Mouse (Mus musculus) liver, postnatal 0 days (tissue): ENCODE measurements around the gene Armh3.

Experiments used
- CTCF ChIP-seq: sonication (generic); IDR thresholded peaks from 2 replicates; pipeline ENCODE4 v1.5.1; 2016; ENCODE audit warnings: antibody characterized with exemption, low read depth
- EP300 ChIP-seq: IDR thresholded peaks from 2 replicates; pipeline ENCODE4 v1.6.1; 2016; ENCODE audit warnings: antibody characterized with exemption, low read depth, mild to moderate bottlenecking

DNA sequence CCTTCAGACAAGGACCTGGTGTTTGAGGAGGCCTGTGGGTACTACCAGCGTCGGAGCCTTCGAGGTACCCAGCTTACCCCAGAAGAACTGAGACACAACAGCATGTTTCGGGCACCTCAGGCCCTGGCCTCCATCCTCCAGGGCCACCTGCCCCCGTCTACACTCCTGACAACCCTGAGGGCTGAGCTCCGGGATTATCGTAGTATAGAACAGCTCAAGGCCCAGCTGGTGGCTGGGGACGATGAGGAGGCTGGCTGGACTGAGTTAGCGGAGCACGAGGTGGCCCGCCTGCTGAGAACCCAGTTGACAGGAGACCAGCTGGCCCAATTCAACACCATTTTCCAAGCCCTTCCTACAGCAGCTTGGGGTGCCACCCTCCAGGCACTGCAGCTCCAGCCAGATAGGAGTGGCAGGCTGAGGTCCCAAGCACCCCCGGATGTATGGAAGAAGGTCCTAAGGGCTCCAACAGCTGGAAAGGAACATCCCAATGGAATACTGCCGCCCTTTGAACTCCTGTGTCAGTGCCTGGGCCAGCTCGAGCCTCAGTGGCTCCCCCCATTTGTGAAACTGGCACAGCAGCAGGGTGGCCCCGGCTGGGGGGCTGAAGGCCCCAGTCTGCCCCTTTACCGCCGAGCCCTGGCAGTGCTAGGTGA is 6.7 kb upstream of the Armh3 start:
- TF ChIP-seq CTCF = no peak
- no peak for TF ChIP-seq EP300
